8 mouse cellular contexts compared by ENCODE assay signal in genomic region chr11:62575659-62576438, GRCm38 (mm10). TPM values are rescaled to one million over a fixed set of nuclear protein-coding genes. Genes with fewer than 3 reads are reported as not detected.
DNase-seq lines count a peak whose midpoint lies in the region; ATAC-seq and TF ChIP-seq lines count a peak whose summit lies in the region.

No protein-coding gene starts in this region.

- H3K27ac ChIP-seq in ES-Bruce4 (ENCODE audit: insufficient read depth, low read length) = no peak overlapping the region
- no peak overlapping the region for H3K27ac ChIP-seq in forebrain, embryonic 11.5 days (ENCODE audit: low read depth, low read length)

- no peaks in the 10 kb centered on the region for H3K36me3 ChIP-seq in ES-Bruce4 (ENCODE audit: control insufficient read depth, insufficient read depth, low read length, poor library complexity, severe bottlenecking)
- H3K36me3 ChIP-seq in forebrain, embryonic 11.5 days (ENCODE audit: control insufficient read depth, insufficient read depth, low read length) = no peaks in the 10 kb centered on the region

- no peak for TF ChIP-seq CTCF in ES-Bruce4 (IDR thresholded peaks at IDR 0.05; ENCODE audit: low read depth, low read length)

- H3K9ac ChIP-seq in ES-Bruce4 (ENCODE audit: low read depth, poor library complexity, severe bottlenecking) = no peak overlapping the region
- peak overlapping the region; percentile 59 for H3K9ac ChIP-seq in forebrain, embryonic 11.5 days (ENCODE audit: low read length)

- WGBS in forebrain, embryonic 11.5 days = 7% methylated on average over 27 of the region's 27 CpGs

- peak; percentile 51 for DNase-seq in c-Kit-negative CD71-positive TER-119-positive erythroid progenitor cells, embryonic 14.5 days (ENCODE audit: low read depth, low spot score)
- DNase-seq in forebrain, embryonic 11.5 days (ENCODE audit: low spot score) = no peak
- DNase-seq in heart, postnatal 10 days = peak; percentile 46 to 59
- DNase-seq in left cerebral cortex, adult 11 months (ENCODE audit: low spot score) = peak; percentile 46
- DNase-seq in lung, postnatal 10 days = peak; percentile 53
- DNase-seq in retina, postnatal 1 day = peak; percentile 54

- intact Hi-C loops in heart, postnatal 10 days (cut with DNase I) = loop anchor here (2.0 to 5.0 kb wide), 4 partner anchors 19 to 179 kb away; partner anchors contain the start of gene Cenpv

- H3K27me3 ChIP-seq in ES-Bruce4 (ENCODE audit: control insufficient read depth, insufficient read depth, low read length, poor library complexity, severe bottlenecking) = no peaks in the 10 kb centered on the region
- peaks cover 3% of the 10 kb centered on the region; the same call in 1 of the 2 replicates for H3K27me3 ChIP-seq in forebrain, embryonic 11.5 days (ENCODE audit: control insufficient read depth, insufficient read depth, low read length)

- peak overlapping the region; percentile 26 for H3K4me3 ChIP-seq in ES-Bruce4 (ENCODE audit: low read depth, low read length)
- H3K4me3 ChIP-seq in forebrain, embryonic 11.5 days (ENCODE audit: low read depth, low read length) = peak overlapping the region; percentile 44

- TF ChIP-seq EP300 in ES-Bruce4 (IDR thresholded peaks at IDR 0.05; ENCODE audit: insufficient read depth, low read depth, low read length) = no peak

- peak; percentile 55 for ATAC-seq in forebrain, embryonic 11.5 days (replicated peaks; ENCODE audit: low FRiP score)
- ATAC-seq in inflammation-experienced regulatory T-cells, adult 6 months = no peak

- peaks cover 3% of the 10 kb centered on the region for H3K4me1 ChIP-seq in ES-Bruce4 (ENCODE audit: control insufficient read depth, insufficient read depth, low read length)
- peaks cover 8% of the 10 kb centered on the region; the same call in 1 of the 2 replicates for H3K4me1 ChIP-seq in forebrain, embryonic 11.5 days (replicated peaks; ENCODE audit: control insufficient read depth, insufficient read depth, low read length)

- H3K9me3 ChIP-seq in ES-Bruce4 (replicated peaks; ENCODE audit: control insufficient read depth, insufficient read depth, low read length, poor library complexity, severe bottlenecking) = no peaks in the 10 kb centered on the region
- H3K9me3 ChIP-seq in forebrain, embryonic 11.5 days (ENCODE audit: control insufficient read depth, low read length) = no peaks in the 10 kb centered on the region

- peak overlapping the region; percentile 98 for H3K4me2 ChIP-seq in forebrain, embryonic 11.5 days (ENCODE audit: low read depth, low read length, severe bottlenecking)

- no peak for TF ChIP-seq POLR2A in ES-Bruce4 (IDR thresholded peaks at IDR 0.05; ENCODE audit: insufficient read depth, low read length)

RNA-seq across cellular contexts. Expression of gene Trpv2, which starts 1.6 kb away (rescaled TPM):
- polyA plus RNA-seq in ES-Bruce4 (2011; ENCODE audit: insufficient read depth, insufficient read length, low read depth, missing spikeins) = 1.5 and 1.9 TPM in 2 replicates
- polyA plus RNA-seq in forebrain, embryonic 11.5 days (2014; fragmentation: Nextera tagmentation; extraction: Ambion mirVana) = 3.0 and 3.1 TPM in 2 replicates
- 1 to 10 TPM; 4.3 to 4.5 TPM for total RNA-seq in heart, postnatal 10 days (2021)
- polyA plus RNA-seq in inflammation-experienced regulatory T-cells, adult 6 months (2017; shearing (Covaris generic)) = 100 to 1,000 TPM in 1 of 3 experiments, 10 to 100 TPM in 2; 73.0 to 108 (median 73.7) TPM

RNA-seq across cellular contexts. Expression of gene Ubb, which starts 24.9 kb away (rescaled TPM):
- polyA plus RNA-seq in ES-Bruce4 (2011; ENCODE audit: insufficient read depth, insufficient read length, low read depth, missing spikeins) = 626 and 640 TPM in 2 replicates
- polyA plus RNA-seq in forebrain, embryonic 11.5 days (2014; fragmentation: Nextera tagmentation; extraction: Ambion mirVana) = 3,283 and 3,484 TPM in 2 replicates
- 100 to 1,000 TPM; 678 to 750 TPM for total RNA-seq in heart, postnatal 10 days (2021)
- 1,000 to 10,000 TPM; 5,207 to 7,023 (median 5,768) TPM for polyA plus RNA-seq in inflammation-experienced regulatory T-cells, adult 6 months (2017; shearing (Covaris generic))

RNA-seq across cellular contexts. Expression of gene Cenpv, which starts 36.8 kb away (rescaled TPM):
- polyA plus RNA-seq in ES-Bruce4 (2011; ENCODE audit: insufficient read depth, insufficient read length, low read depth, missing spikeins) = 66.9 and 77.3 TPM in 2 replicates
- 61.5 and 79.6 TPM in 2 replicates for polyA plus RNA-seq in forebrain, embryonic 11.5 days (2014; fragmentation: Nextera tagmentation; extraction: Ambion mirVana)
- total RNA-seq in heart, postnatal 10 days (2021) = 10 to 100 TPM; 19.3 to 19.8 TPM
- polyA plus RNA-seq in inflammation-experienced regulatory T-cells, adult 6 months (2017; shearing (Covaris generic)) = 1 to 10 TPM in 1 of 3 experiments, under 1 TPM in 1, not detected in 1; 0.40 to 2.0 TPM

Comparison
In these comparisons a context has a peak if more than half of its experiments do, and no peak if none do; other contexts are left out.
1. RNA of gene Trpv2, which starts 1.6 kb away (polyA plus RNA-seq): 73.0 to 108 TPM in inflammation-experienced regulatory T-cells, adult 6 months; 3.0 to 3.1 TPM in forebrain, embryonic 11.5 days and 1.5 to 1.9 TPM in ES-Bruce4; every median in the first group is over 10 times any median in the second.
2. RNA of gene Cenpv, which starts 36.8 kb away (polyA plus RNA-seq): 66.9 to 77.3 TPM in ES-Bruce4 and 61.5 to 79.6 TPM in forebrain, embryonic 11.5 days; 0.40 to 2.0 TPM in inflammation-experienced regulatory T-cells, adult 6 months; every median in the first group is over 10 times any median in the second.